Mouse (Mus musculus): Measurements from ENCODE around the gene Slco2a1.

- TF ChIP-seq CTCF (IDR thresholded peaks at IDR 0.05; ENCODE audit: extremely low read depth, insufficient read depth, low read length) (no peak), POLR2A (IDR thresholded peaks at IDR 0.05; ENCODE audit: extremely low read depth, insufficient read depth, low read length) (no peak)
These were observed 6.1 kb upstream of the Slco2a1 start for GRCm38 (mm10) chr9:102982376-102982775.
